9 mouse cellular contexts compared by ENCODE assay signal in the genomic region with DNA sequence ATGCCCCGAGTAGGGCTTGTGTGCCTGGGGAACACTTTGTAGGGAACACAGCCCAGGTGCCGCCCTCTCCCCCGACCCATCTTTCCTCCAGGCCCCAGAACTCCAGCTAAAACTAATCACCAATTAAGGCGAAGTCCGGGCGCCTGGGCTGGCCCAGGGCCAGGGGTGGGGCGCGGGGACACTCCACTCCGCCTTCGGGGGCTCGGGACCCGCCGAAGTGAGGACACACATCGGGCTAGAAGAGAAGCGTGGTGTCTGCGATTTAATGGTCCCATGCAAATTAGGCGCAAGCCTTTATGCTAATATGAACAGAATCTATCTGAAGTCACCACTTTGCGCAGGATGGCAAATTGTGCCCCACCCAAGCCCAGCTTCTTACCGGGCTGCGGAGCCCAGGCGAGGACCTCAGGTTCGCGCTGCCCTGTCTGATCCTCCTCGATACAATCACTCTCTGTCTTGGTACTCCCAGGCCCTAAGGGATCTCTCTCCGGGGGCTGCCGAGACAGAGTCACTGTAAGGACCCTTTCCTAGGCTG. TPM values are rescaled to one million over a fixed set of nuclear protein-coding genes. Genes with fewer than 3 reads are reported as not detected.
A peak's percentile ranks its signal among the peaks of the same experiment; 100 is the strongest.
DNase-seq lines count a peak whose midpoint lies in the region; ATAC-seq and TF ChIP-seq lines count a peak whose summit lies in the region.
"Had no signal": no experiment of that assay in that cellular context is flagged by ENCODE, and none has a peak within 500 bp of the region (broad histone marks: within the 10 kb centered on the region; RNA-seq: fewer than 3 reads in every experiment).

No protein-coding gene starts in this region.

- peak; percentile 3 for ATAC-seq in forebrain, embryonic 14.5 days
- ATAC-seq in hindbrain, embryonic 15.5 days (ENCODE audit: low FRiP score, low read depth): no peak; the same call in 1 of the 2 replicates
- ATAC-seq in lung, embryonic 16.5 days (ENCODE audit: low read depth): peak; percentile 12

- no peaks in the 10 kb centered on the region for H3K36me3 ChIP-seq in kidney, adult 2 months (ENCODE audit: control insufficient read depth, insufficient read depth, low read length)
- peaks cover 20% of the 10 kb centered on the region for H3K36me3 ChIP-seq in forebrain, embryonic 14.5 days (ENCODE audit: control insufficient read depth, insufficient read depth, low read length)
- peaks cover 21% of the 10 kb centered on the region for H3K36me3 ChIP-seq in hindbrain, embryonic 15.5 days
- peaks cover 10% of the 10 kb centered on the region for H3K36me3 ChIP-seq in lung, embryonic 16.5 days (ENCODE audit: control insufficient read depth, insufficient read depth, low read length)
- H3K36me3 ChIP-seq in small intestine, adult 2 months (ENCODE audit: control insufficient read depth, insufficient read depth, low read length): no peaks in the 10 kb centered on the region

- WGBS in kidney, adult 2 months: 2% methylated on average over 26 of the region's 26 CpGs
- under 1% methylated on average over 26 of the region's 26 CpGs for WGBS in forebrain, embryonic 14.5 days
- under 1% methylated on average over 26 of the region's 26 CpGs for WGBS in hindbrain, embryonic 15.5 days
- under 1% methylated on average over 26 of the region's 26 CpGs for WGBS in lung, embryonic 16.5 days
- WGBS in small intestine, adult 2 months: 1% methylated on average over 26 of the region's 26 CpGs

- H3K4me2 ChIP-seq in forebrain, embryonic 14.5 days (ENCODE audit: low read length): peak overlapping the region; percentile 97
- H3K4me2 ChIP-seq in hindbrain, embryonic 15.5 days: peak overlapping the region; percentile 98
- peak overlapping the region; percentile 94 for H3K4me2 ChIP-seq in lung, embryonic 16.5 days (ENCODE audit: low read depth, low read length)

- H3K4me1 ChIP-seq in kidney, adult 2 months (ENCODE audit: control insufficient read depth, insufficient read depth, low read length): peaks cover under 1% of the 10 kb centered on the region
- peaks cover 19% of the 10 kb centered on the region for H3K4me1 ChIP-seq in forebrain, embryonic 14.5 days (ENCODE audit: control insufficient read depth, insufficient read depth, low read length)
- peaks cover 48% of the 10 kb centered on the region for H3K4me1 ChIP-seq in hindbrain, embryonic 15.5 days (replicated peaks)
- peaks cover 31% of the 10 kb centered on the region for H3K4me1 ChIP-seq in lung, embryonic 16.5 days (replicated peaks; ENCODE audit: control insufficient read depth, insufficient read depth, low read length)
- H3K4me1 ChIP-seq in small intestine, adult 2 months (ENCODE audit: control insufficient read depth, insufficient read depth, insufficient read length, low read length): peaks cover 4% of the 10 kb centered on the region; the same call in 1 of the 2 replicates

- TF ChIP-seq POLR2A in kidney, adult 2 months (IDR thresholded peaks at IDR 0.05; ENCODE audit: low read depth, low read length): no peak
- no peak for TF ChIP-seq POLR2A in small intestine, adult 2 months (IDR thresholded peaks at IDR 0.05; ENCODE audit: low read depth, low read length)

- H3K9ac ChIP-seq in forebrain, embryonic 14.5 days (ENCODE audit: low read length): peak overlapping the region; percentile 91
- peak overlapping the region; percentile 84 for H3K9ac ChIP-seq in hindbrain, embryonic 15.5 days
- H3K9ac ChIP-seq in lung, embryonic 16.5 days (ENCODE audit: low read length): peak overlapping the region; percentile 82

- peak overlapping the region; percentile 85 for H3K27ac ChIP-seq in kidney, adult 2 months (ENCODE audit: insufficient read depth, low read depth, low read length)
- H3K27ac ChIP-seq in forebrain, embryonic 14.5 days (ENCODE audit: low read depth, low read length): peak overlapping the region; percentile 86
- H3K27ac ChIP-seq in hindbrain, embryonic 15.5 days (replicated peaks): peak overlapping the region; percentile 77
- peak overlapping the region; percentile 93 for H3K27ac ChIP-seq in lung, embryonic 16.5 days (ENCODE audit: low read length)
- H3K27ac ChIP-seq in small intestine, adult 2 months (ENCODE audit: insufficient read depth, low read depth, low read length): peak overlapping the region; percentile 81
- H3K27ac ChIP-seq: macrophage had no signal

- no peak for DNase-seq in kidney, adult 2 months
- no peak for DNase-seq in kidney, adult 8-10 months
- peak; percentile 51 for DNase-seq in brain, adult 2 months (ENCODE audit: low read depth, low spot score)
- peak; percentile 50 for DNase-seq in forebrain, embryonic 14.5 days (ENCODE audit: low spot score)
- no peak for DNase-seq in thymus, postnatal 0 days (ENCODE audit: low spot score)

- no peaks in the 10 kb centered on the region for H3K9me3 ChIP-seq in forebrain, embryonic 14.5 days (replicated peaks; ENCODE audit: control insufficient read depth, low read length)
- H3K9me3 ChIP-seq in hindbrain, embryonic 15.5 days: no peaks in the 10 kb centered on the region
- 0 out of 2 replicates have a peak, but pooled peaks cover 3% of the 10 kb centered on the region for H3K9me3 ChIP-seq in lung, embryonic 16.5 days (ENCODE audit: control insufficient read depth, low read length)

- peak overlapping the region; percentile 56 for H3K4me3 ChIP-seq in kidney, adult 2 months (ENCODE audit: insufficient read depth, low read depth, low read length)
- H3K4me3 ChIP-seq in forebrain, embryonic 14.5 days (ENCODE audit: low read depth, low read length): peak overlapping the region; percentile 65
- H3K4me3 ChIP-seq in hindbrain, embryonic 15.5 days: peak overlapping the region; percentile 77
- peak overlapping the region; percentile 67 for H3K4me3 ChIP-seq in lung, embryonic 16.5 days (ENCODE audit: low read length)
- peak overlapping the region; percentile 63 for H3K4me3 ChIP-seq in small intestine, adult 2 months (ENCODE audit: low read depth, low read length)

- TF ChIP-seq CTCF in kidney, adult 2 months (conservative IDR thresholded peaks at IDR 0.05; ENCODE audit: insufficient read depth, insufficient read length, low read depth, low read length): no peak
- TF ChIP-seq CTCF in small intestine, adult 2 months (IDR thresholded peaks at IDR 0.05; ENCODE audit: extremely low read depth, insufficient read length, insufficient replicate concordance, low read depth, low read length): no peak

- no peaks in the 10 kb centered on the region for H3K27me3 ChIP-seq in kidney, adult 2 months (replicated peaks; ENCODE audit: control insufficient read depth, insufficient read depth, low read length)
- H3K27me3 ChIP-seq in forebrain, embryonic 14.5 days (replicated peaks; ENCODE audit: control insufficient read depth, insufficient read depth, low read length): no peaks in the 10 kb centered on the region
- no peaks in the 10 kb centered on the region for H3K27me3 ChIP-seq in hindbrain, embryonic 15.5 days
- H3K27me3 ChIP-seq in lung, embryonic 16.5 days (ENCODE audit: control insufficient read depth, insufficient read depth, low read depth, low read length): peaks cover 3% of the 10 kb centered on the region; the same call in 1 of the 2 replicates
- H3K27me3 ChIP-seq in small intestine, adult 2 months (ENCODE audit: control insufficient read depth, insufficient read depth, low read length): peaks cover 33% of the 10 kb centered on the region

RNA-seq across cellular contexts. Expression of a gene that starts 0.7 kb away (rescaled TPM):
- polyA plus RNA-seq in kidney, adult 2 months (2012; rRNA removed): 9.2 and 11.9 TPM in 2 replicates
- 21.4 and 22.9 TPM in 2 replicates for polyA plus RNA-seq in forebrain, embryonic 14.5 days (2014; fragmentation: Nextera tagmentation; extraction: Ambion mirVana)
- 27.3 and 30.3 TPM in 2 replicates for polyA plus RNA-seq in hindbrain, embryonic 15.5 days (2015; fragmentation: Nextera tagmentation; extraction: Ambion mirVana)
- 60.3 and 65.0 TPM in 2 replicates for polyA plus RNA-seq in lung, embryonic 16.5 days (2015; fragmentation: Nextera tagmentation; extraction: Ambion mirVana)
- polyA plus RNA-seq in small intestine, adult 2 months (2012; rRNA removed): 8.8 and 10.4 TPM in 2 replicates
- polyA plus RNA-seq in thymus, postnatal 0 days (2015; fragmentation: Nextera tagmentation; extraction: Ambion mirVana): 3.7 and 4.5 TPM in 2 replicates
- polyA plus RNA-seq: macrophage had no signal

RNA-seq across cellular contexts. Expression of a gene that starts 6.3 kb away (rescaled TPM):
- polyA plus RNA-seq in kidney, adult 2 months (2012; rRNA removed): 101 and 132 TPM in 2 replicates
- 148 and 187 TPM in 2 replicates for polyA plus RNA-seq in forebrain, embryonic 14.5 days (2014; fragmentation: Nextera tagmentation; extraction: Ambion mirVana)
- polyA plus RNA-seq in hindbrain, embryonic 15.5 days (2015; fragmentation: Nextera tagmentation; extraction: Ambion mirVana): 240 and 266 TPM in 2 replicates
- 72.9 and 74.8 TPM in 2 replicates for polyA plus RNA-seq in lung, embryonic 16.5 days (2015; fragmentation: Nextera tagmentation; extraction: Ambion mirVana)
- 24.0 and 35.3 TPM in 2 replicates for polyA plus RNA-seq in small intestine, adult 2 months (2012; rRNA removed)
- polyA plus RNA-seq in thymus, postnatal 0 days (2015; fragmentation: Nextera tagmentation; extraction: Ambion mirVana): 42.7 and 47.3 TPM in 2 replicates

RNA-seq across cellular contexts. Expression of a gene that starts 8.7 kb away (rescaled TPM):
- polyA plus RNA-seq in kidney, adult 2 months (2012; rRNA removed): 6.6 and 8.1 TPM in 2 replicates
- 0.69 and 0.95 TPM in 2 replicates for polyA plus RNA-seq in forebrain, embryonic 14.5 days (2014; fragmentation: Nextera tagmentation; extraction: Ambion mirVana)
- 0.91 and 1.0 TPM in 2 replicates for polyA plus RNA-seq in hindbrain, embryonic 15.5 days (2015; fragmentation: Nextera tagmentation; extraction: Ambion mirVana)
- polyA plus RNA-seq in lung, embryonic 16.5 days (2015; fragmentation: Nextera tagmentation; extraction: Ambion mirVana): 0.88 and 1.1 TPM in 2 replicates
- polyA plus RNA-seq in small intestine, adult 2 months (2012; rRNA removed): 0.56 and 0.85 TPM in 2 replicates
- 1.6 and 2.6 TPM in 2 replicates for polyA plus RNA-seq in thymus, postnatal 0 days (2015; fragmentation: Nextera tagmentation; extraction: Ambion mirVana)

RNA-seq across cellular contexts. Expression of a gene that starts 22.2 kb away (rescaled TPM):
- polyA plus RNA-seq in kidney, adult 2 months (2012; rRNA removed): 116 and 120 TPM in 2 replicates
- 15.3 and 17.4 TPM in 2 replicates for polyA plus RNA-seq in forebrain, embryonic 14.5 days (2014; fragmentation: Nextera tagmentation; extraction: Ambion mirVana)
- polyA plus RNA-seq in hindbrain, embryonic 15.5 days (2015; fragmentation: Nextera tagmentation; extraction: Ambion mirVana): 19.1 and 19.6 TPM in 2 replicates
- 30.0 and 30.8 TPM in 2 replicates for polyA plus RNA-seq in lung, embryonic 16.5 days (2015; fragmentation: Nextera tagmentation; extraction: Ambion mirVana)
- polyA plus RNA-seq in small intestine, adult 2 months (2012; rRNA removed): 13.8 and 31.4 TPM in 2 replicates
- 24.1 and 24.4 TPM in 2 replicates for polyA plus RNA-seq in thymus, postnatal 0 days (2015; fragmentation: Nextera tagmentation; extraction: Ambion mirVana)

RNA-seq across cellular contexts. Expression of a gene that starts 24.2 kb away (rescaled TPM):
- 15.4 and 27.5 TPM in 2 replicates for polyA plus RNA-seq in kidney, adult 2 months (2012; rRNA removed)
- polyA plus RNA-seq in forebrain, embryonic 14.5 days (2014; fragmentation: Nextera tagmentation; extraction: Ambion mirVana): 30.7 and 46.8 TPM in 2 replicates
- 54.0 and 74.6 TPM in 2 replicates for polyA plus RNA-seq in hindbrain, embryonic 15.5 days (2015; fragmentation: Nextera tagmentation; extraction: Ambion mirVana)
- polyA plus RNA-seq in lung, embryonic 16.5 days (2015; fragmentation: Nextera tagmentation; extraction: Ambion mirVana): 3.5 and 5.2 TPM in 2 replicates
- polyA plus RNA-seq in small intestine, adult 2 months (2012; rRNA removed): 228 and 484 TPM in 2 replicates
- 39.2 and 48.6 TPM in 2 replicates for polyA plus RNA-seq in thymus, postnatal 0 days (2015; fragmentation: Nextera tagmentation; extraction: Ambion mirVana)

Comparison
In these comparisons a context has a peak if more than half of its experiments do, and no peak if none do; other contexts are left out.
1. DNase-seq: peak in brain, adult 2 months (single experiment) and forebrain, embryonic 14.5 days (single experiment); none in kidney, adult 2 months (single experiment), kidney, adult 8-10 months (0 of 2) and thymus, postnatal 0 days (single experiment).
2. Peak in every context shown above with its lines, with median percentiles within 50 percentile points of each other: H3K27ac ChIP-seq, H3K4me3 ChIP-seq, H3K4me2 ChIP-seq and H3K9ac ChIP-seq.